Mouse (Mus musculus) heart, adult 2 months (tissue): Measurements from ENCODE around the gene Reln. TPM values are rescaled to one million over a fixed set of nuclear protein-coding genes. Genes with fewer than 3 reads are reported as not detected.

Experiments
- DNase-seq, 2 experiments: peaks; one replicate each; pipeline ENCODE4 v3.0.0; 2021
- H3K27ac ChIP-seq: fragments of 200-600 bp; 2 replicates; pipeline ENCODE4 v1.8.1; 2022
- H3K27me3 ChIP-seq: fragments of 200-500 bp; 2 replicates; pipeline ENCODE4 v1.6.1; 2012; ENCODE audit warnings: mild to moderate bottlenecking, low read length, inconsistent platforms, mixed read lengths; ENCODE audit not compliant: control insufficient read depth, insufficient read depth
- H3K36me3 ChIP-seq: fragments of 200-500 bp; 2 replicates; pipeline ENCODE4 v1.6.1; 2012; ENCODE audit warnings: low read length, inconsistent platforms; ENCODE audit not compliant: control insufficient read depth, insufficient read depth
- H3K4me1 ChIP-seq: fragments of 200-500 bp; 2 replicates; pipeline ENCODE4 v1.6.1; 2011; ENCODE audit warnings: low read length; ENCODE audit not compliant: control insufficient read depth, insufficient read depth
- H3K4me3 ChIP-seq: fragments of 200-600 bp; 2 replicates; pipeline ENCODE4 v1.8.1; 2022
- H3K79me2 ChIP-seq: fragments of 200-500 bp; replicated peaks from 2 replicates; pipeline ENCODE4 v1.6.1; 2012; ENCODE audit warnings: mild to moderate bottlenecking, inconsistent platforms, low read length, moderate library complexity, mixed read lengths; ENCODE audit not compliant: control insufficient read depth, insufficient read depth
- H3K9ac ChIP-seq: fragments of 200-500 bp; 2 replicates; pipeline ENCODE4 v1.6.1; 2012; ENCODE audit warnings: low read depth, mild to moderate bottlenecking, control low read depth, inconsistent platforms, low read length, mixed read lengths
- CTCF ChIP-seq: fragments of 200-600 bp; IDR thresholded peaks from 2 replicates; pipeline ENCODE4 v1.8.1; 2022; ENCODE audit warnings: antibody characterized with exemption, mild to moderate bottlenecking, moderate library complexity
- EP300 ChIP-seq: fragments of 200-500 bp; IDR thresholded peaks from 2 replicates; pipeline ENCODE4 v1.6.1; 2011; ENCODE audit warnings: low read depth, low read length, control low read depth; ENCODE audit not compliant: insufficient read depth
- POLR2A ChIP-seq: fragments of 200-500 bp; IDR thresholded peaks from 2 replicates; pipeline ENCODE4 v1.6.1; 2011; ENCODE audit warnings: mild to moderate bottlenecking, low read depth, low read length, control low read depth; ENCODE audit not compliant: insufficient read depth
- WGBS: fragments of 180-500 bp; shearing (Covaris S2); methylation state at CpG from one replicate; pipeline ENCODE4 v1.1.7; 2018; 5-methylcytosine and 5-hydroxymethylcytosine counted together
- intact Hi-C: fragments of 180-260 bp; cut with DNase I; formaldehyde crosslinking; loops from one replicate; pipeline ENCODE4 v1.15.1; 2025
- polyA plus RNA-seq: library from polyadenylated mRNA; depleted of rRNA; stranded (reverse); fragments of >200 nt; gene quantifications from 2 replicates; pipeline ENCODE4 v1.2.3, GENCODE M21; 2012
- total RNA-seq, 2 experiments: library from RNA; stranded (reverse); gene quantifications; 2 replicates each; pipeline ENCODE4 v1.2.3; 2021

The Reln gene
- total and polyA plus RNA-seq, 3 experiments, result 2.6 to 4.0 (median 2.6) TPM

GRCm38 (mm10) chr5:22196891-22197290 is 147.6 kb downstream of the Reln start:
- 89% methylated on average over 2 of the region's 2 CpGs for WGBS

GRCm38 (mm10) chr5:22196476-22196875 is 148.0 kb downstream of the Reln start:
- DNase-seq, result no peak
- H3K79me2 ChIP-seq, result no peaks in the 10 kb centered on the region
- WGBS, result 88% methylated on average over 4 of the region's 4 CpGs
- intact Hi-C loops, result no loop called here
- no peaks in the 10 kb centered on the region for H3K4me1 ChIP-seq
- no peak overlapping the region for H3K9ac ChIP-seq
- H3K27me3 ChIP-seq, result no peaks in the 10 kb centered on the region
- no peak overlapping the region for H3K4me3 ChIP-seq
- no peaks in the 10 kb centered on the region for H3K36me3 ChIP-seq
- no peak overlapping the region for H3K27ac ChIP-seq
- TF ChIP-seq CTCF, result no peak
- no peak for TF ChIP-seq POLR2A
- no peak for TF ChIP-seq EP300

More at GRCm38 (mm10) chr5:22196891-22197290, 147.6 kb downstream of the Reln start:
- no peak for TF ChIP-seq POLR2A
- TF ChIP-seq EP300, result no peak
- H3K9ac ChIP-seq, result no peak overlapping the region
- no peak overlapping the region for H3K4me3 ChIP-seq
- intact Hi-C loops, result no loop called here
- no peaks in the 10 kb centered on the region for H3K27me3 ChIP-seq
- no peak for DNase-seq
- H3K27ac ChIP-seq, result no peak overlapping the region
- no peaks in the 10 kb centered on the region for H3K4me1 ChIP-seq
- H3K36me3 ChIP-seq, result no peaks in the 10 kb centered on the region
- no peaks in the 10 kb centered on the region for H3K79me2 ChIP-seq

DNA sequence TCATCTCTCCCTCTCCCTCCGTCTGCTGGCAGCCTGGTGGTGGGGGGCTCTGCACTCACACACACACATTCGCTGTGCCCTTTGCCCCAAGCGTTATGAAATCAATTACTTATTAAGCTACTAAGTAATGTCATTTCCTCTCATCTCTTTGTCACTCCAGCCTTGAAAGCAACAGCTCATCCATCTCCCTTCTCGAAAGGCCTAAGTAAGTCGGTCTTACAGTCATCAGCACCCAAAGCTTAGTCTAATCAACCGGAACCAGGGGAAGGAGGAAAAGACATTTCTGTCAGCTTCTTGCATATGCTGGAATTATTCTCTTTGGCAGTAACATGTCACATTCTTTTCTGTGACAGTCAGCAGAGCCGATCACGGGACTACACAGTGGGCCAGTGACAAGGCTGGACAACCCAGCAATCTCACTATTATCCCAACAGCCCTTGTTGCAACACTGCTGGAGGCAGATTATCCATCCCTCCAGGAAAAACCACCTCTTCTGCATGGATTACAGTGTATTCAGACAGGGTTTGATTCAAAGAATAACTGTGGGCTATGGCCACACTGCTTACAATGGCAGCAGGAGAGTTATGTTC is 149.1 kb downstream of the Reln start:
- no peak for DNase-seq
- TF ChIP-seq CTCF (no peak), POLR2A (no peak), EP300 (no peak)
- no peak overlapping the region for H3K27ac ChIP-seq
- H3K9ac ChIP-seq, result no peak overlapping the region
- H3K4me1 ChIP-seq, result no peaks in the 10 kb centered on the region
- H3K27me3 ChIP-seq, result no peaks in the 10 kb centered on the region
- intact Hi-C loops, result no loop called here
- no peaks in the 10 kb centered on the region for H3K79me2 ChIP-seq
- no peaks in the 10 kb centered on the region for H3K36me3 ChIP-seq
- H3K4me3 ChIP-seq, result no peak overlapping the region
- WGBS, result 68% methylated on average over 8 of the region's 8 CpGs

- WGBS, result 88% methylated on average over 7 of the region's 7 CpGs
- intact Hi-C loops, result no loop called here
These were observed 152.7 kb downstream of the Reln start for GRCm38 (mm10) chr5:22191784-22192183.

DNA sequence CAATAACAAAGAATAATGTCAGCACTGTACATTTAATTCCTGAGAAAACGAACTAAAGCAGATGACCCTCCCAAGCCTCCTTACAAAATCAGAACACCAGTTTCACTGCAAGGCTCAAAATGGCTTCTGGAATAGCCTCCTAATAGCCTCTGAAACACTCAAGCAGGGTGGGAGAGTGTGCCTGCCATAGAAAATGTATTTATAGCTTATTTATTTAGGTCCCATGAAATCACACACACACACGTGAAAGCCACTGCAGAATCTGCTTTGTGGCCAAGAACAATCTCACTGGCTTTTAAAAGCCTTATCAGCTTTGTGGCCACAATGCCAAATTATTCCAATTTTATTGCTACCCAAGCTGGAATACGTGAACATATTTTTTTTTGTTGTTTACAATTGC is 154.2 kb downstream of the Reln start:
- H3K79me2 ChIP-seq, result no peaks in the 10 kb centered on the region
- TF ChIP-seq CTCF (no peak), EP300 (no peak), POLR2A (no peak)
- 43% methylated on average over 3 of the region's 3 CpGs for WGBS
- H3K27ac ChIP-seq, result no peak overlapping the region
- H3K4me1 ChIP-seq, result no peaks in the 10 kb centered on the region; the same call in 1 of the 2 replicates
- intact Hi-C loops, result no loop called here
- no peak overlapping the region for H3K9ac ChIP-seq
- no peaks in the 10 kb centered on the region for H3K27me3 ChIP-seq
- no peak for DNase-seq
- H3K4me3 ChIP-seq, result no peak overlapping the region
- no peaks in the 10 kb centered on the region for H3K36me3 ChIP-seq

More at GRCm38 (mm10) chr5:22191784-22192183, 152.7 kb downstream of the Reln start:
- H3K4me1 ChIP-seq, result no peaks in the 10 kb centered on the region; the same call in 1 of the 2 replicates
- H3K9ac ChIP-seq, result no peak overlapping the region
- TF ChIP-seq POLR2A (no peak), CTCF (no peak), EP300 (no peak)
- H3K36me3 ChIP-seq, result no peaks in the 10 kb centered on the region
- H3K27me3 ChIP-seq, result no peaks in the 10 kb centered on the region
- no peaks in the 10 kb centered on the region for H3K79me2 ChIP-seq
- no peak overlapping the region for H3K27ac ChIP-seq
- H3K4me3 ChIP-seq, result no peak overlapping the region
- DNase-seq, result no peak

GRCm38 (mm10) chr5:22187599-22187998 is 156.9 kb downstream of the Reln start:
- DNase-seq, result no peak
- no peak overlapping the region for H3K9ac ChIP-seq
- WGBS, result 31% methylated on average over 3 of the region's 3 CpGs
- H3K27me3 ChIP-seq, result no peaks in the 10 kb centered on the region
- H3K79me2 ChIP-seq, result no peaks in the 10 kb centered on the region
- no peaks in the 10 kb centered on the region for H3K36me3 ChIP-seq
- intact Hi-C loops, result no loop called here
- H3K4me1 ChIP-seq, result no peaks in the 10 kb centered on the region; the same call in 1 of the 2 replicates
- no peak overlapping the region for H3K27ac ChIP-seq
- H3K4me3 ChIP-seq, result no peak overlapping the region
- TF ChIP-seq EP300 (no peak), CTCF (no peak), POLR2A (no peak)
